Mouse (Mus musculus) forebrain, embryonic 10.5 days (tissue): ENCODE measurements around the gene Cyp2c50. TPM values are rescaled to one million over a fixed set of nuclear protein-coding genes. Genes with fewer than 3 reads are reported as not detected.
"Not testable (repeated sequence)": the region's sequence is repeated elsewhere in the genome, so short reads cannot be mapped to it uniquely, and the experiment has no call there.

Experiments
- DNase-seq: peaks from one replicate; pipeline ENCODE4 v3.0.0-alpha.2; 2017; ENCODE audit warnings: low spot score; ENCODE audit errors: extremely low spot score
- H3K27ac ChIP-seq: fragments of 300-500 bp; sonication (generic); 2 replicates; pipeline ENCODE4 v1.5.1; 2016; ENCODE audit warnings: mild to moderate bottlenecking
- H3K27me3 ChIP-seq: fragments of 300-500 bp; sonication (generic); 2 replicates; pipeline ENCODE4 v1.6.1; 2016; ENCODE audit warnings: mild to moderate bottlenecking; ENCODE audit not compliant: poor library complexity, severe bottlenecking
- H3K36me3 ChIP-seq: fragments of 300-500 bp; sonication (generic); replicated peaks from 2 replicates; pipeline ENCODE4 v1.6.1; 2016; ENCODE audit warnings: mild to moderate bottlenecking, moderate library complexity
- H3K4me1 ChIP-seq: fragments of 300-500 bp; sonication (generic); 2 replicates; pipeline ENCODE4 v1.6.1; 2016
- H3K4me3 ChIP-seq: fragments of 300-500 bp; sonication (generic); 2 replicates; pipeline ENCODE4 v1.5.1; 2016; ENCODE audit warnings: mild to moderate bottlenecking, moderate library complexity
- H3K9me3 ChIP-seq: fragments of 300-500 bp; sonication (generic); 2 replicates; pipeline ENCODE4 v1.6.1; 2016; ENCODE audit warnings: mild to moderate bottlenecking, moderate library complexity
- WGBS: fragments of 180-500 bp; shearing (Covaris S2); methylation state at CpG from one replicate; pipeline ENCODE4 v1.1.7; 2016; 5-methylcytosine and 5-hydroxymethylcytosine counted together
- polyA plus RNA-seq: library from polyadenylated mRNA; unstranded; fragments of >200 nt; fragmentation: Nextera tagmentation; extraction: Ambion mirVana; gene quantifications from 2 replicates; pipeline ENCODE4 v1.2.1, GENCODE M21; 2016

Cyp2c50 gene
- not detected in 2 replicates for polyA plus RNA-seq

GRCm38 (mm10) chr19:40089421-40089820, at the start of gene Cyp2c50:
TSS of gene Cyp2c50 (plus strand) at chr19:40089688.
- DNase-seq, H3K4me1 ChIP-seq, H3K9me3 ChIP-seq, H3K36me3 ChIP-seq, H3K4me3 ChIP-seq, H3K27me3 ChIP-seq, H3K27ac ChIP-seq: not testable (repeated sequence)
- 86% methylated on average over 1 of the region's 1 CpGs for WGBS

GRCm38 (mm10) chr19:40073701-40074100, 15.8 kb upstream of the Cyp2c50 start, which contains the start of gene Cyp2c54:
TSS of gene Cyp2c54 (minus strand) at chr19:40073827.
- H3K9me3 ChIP-seq, result no peaks in the 10 kb centered on the region
- H3K27me3 ChIP-seq, result no peaks in the 10 kb centered on the region
- no peaks in the 10 kb centered on the region for H3K4me1 ChIP-seq
- H3K36me3 ChIP-seq, result no peaks in the 10 kb centered on the region
- H3K4me3 ChIP-seq, result no peak within 1 kb of the TSS
- DNase-seq, result no peak
- no peak within 1 kb of the TSS for H3K27ac ChIP-seq

GRCm38 (mm10) chr19:40088381-40088780, 1.1 kb upstream of the Cyp2c50 start:
- no peaks in the 10 kb centered on the region for H3K4me1 ChIP-seq
- DNase-seq, result no peak
- WGBS, result 100% methylated on average over 1 of the region's 1 CpGs
- no peak overlapping the region for H3K27ac ChIP-seq
- no peak overlapping the region for H3K4me3 ChIP-seq
- no peaks in the 10 kb centered on the region for H3K36me3 ChIP-seq
- H3K9me3 ChIP-seq, result no peaks in the 10 kb centered on the region
- H3K27me3 ChIP-seq, result no peaks in the 10 kb centered on the region

- WGBS, result 82% methylated on average over 3 of the region's 3 CpGs
- no peaks in the 10 kb centered on the region for H3K27me3 ChIP-seq
These were observed 1.6 kb downstream of the Cyp2c50 start for GRCm38 (mm10) chr19:40091111-40091510.

GRCm38 (mm10) chr19:40119624-40120023, 30.1 kb downstream of the Cyp2c50 start:
- H3K27me3 ChIP-seq, H3K9me3 ChIP-seq, H3K36me3 ChIP-seq, H3K27ac ChIP-seq, H3K4me1 ChIP-seq, DNase-seq, H3K4me3 ChIP-seq: not testable (repeated sequence)
- 86% methylated on average over 13 of the region's 13 CpGs for WGBS

More at GRCm38 (mm10) chr19:40091111-40091510, 1.6 kb downstream of the Cyp2c50 start:
- no peak overlapping the region for H3K27ac ChIP-seq
- H3K9me3 ChIP-seq, result no peaks in the 10 kb centered on the region
- no peak for DNase-seq
- H3K4me1 ChIP-seq, result no peaks in the 10 kb centered on the region
- no peaks in the 10 kb centered on the region for H3K36me3 ChIP-seq
- no peak overlapping the region for H3K4me3 ChIP-seq

- 85% methylated on average over 3 of the region's 3 CpGs for WGBS
- not testable (repeated sequence) for H3K4me3 ChIP-seq, H3K27me3 ChIP-seq, H3K4me1 ChIP-seq, H3K9me3 ChIP-seq, DNase-seq, H3K36me3 ChIP-seq, H3K27ac ChIP-seq
These were observed 35.7 kb downstream of the Cyp2c50 start for GRCm38 (mm10) chr19:40125165-40125564.

GRCm38 (mm10) chr19:40126996-40127395, 37.5 kb downstream of the Cyp2c50 start:
- 23% methylated on average over 2 of the region's 2 CpGs for WGBS
- not testable (repeated sequence) for H3K9me3 ChIP-seq, H3K4me3 ChIP-seq

More at GRCm38 (mm10) chr19:40126996-40127395, 37.5 kb downstream of the Cyp2c50 start:
- not testable (repeated sequence) for H3K27me3 ChIP-seq, H3K27ac ChIP-seq, H3K36me3 ChIP-seq, H3K4me1 ChIP-seq, DNase-seq

Other genes starting within 250 kb of the Cyp2c50 start
- not detected in 2 replicates for gene Cyp2c69, start 202.9 kb upstream of the Cyp2c50 start, polyA plus RNA-seq
- gene Cyp2c37, start 97.3 kb upstream of the Cyp2c50 start, polyA plus RNA-seq, result not detected in 2 replicates
- not detected in 2 replicates for gene Cyp2c54, start 15.9 kb upstream of the Cyp2c50 start, polyA plus RNA-seq
- not detected in 2 replicates for gene Cyp2c70, start 97.6 kb downstream of the Cyp2c50 start, polyA plus RNA-seq
- gene Pdlim1, start 182.2 kb downstream of the Cyp2c50 start, polyA plus RNA-seq, result 96.1 and 108 TPM in 2 replicates